Mouse (Mus musculus) frontal cortex, adult (tissue): ENCODE measurements around the gene Oas1a.
"Not testable (repeated sequence)": the region's sequence is repeated elsewhere in the genome, so short reads cannot be mapped to it uniquely, and the experiment has no call there.

Source experiments
- ATAC-seq: cut with Nextera tagmentation; 2 replicates; pipeline ENCODE4 v1.9.2; 2017; ENCODE audit warnings: mild to moderate bottlenecking, moderate library complexity, mixed read lengths; ENCODE audit not compliant: low TSS enrichment

Oas1a gene

GRCm38 (mm10) chr5:120906791-120907733 is at the start of gene Oas1a:
Gene Oas1a (minus strand): TSS chr5:120907521.
- ATAC-seq = not testable (repeated sequence)

GRCm38 (mm10) chr5:120953974-120954373 is 46.7 kb upstream of the Oas1a start:
- peak; percentile 67; the same call in 1 of the 2 replicates for ATAC-seq

- ATAC-seq = no peak
These were observed 45.0 kb upstream of the Oas1a start for GRCm38 (mm10) chr5:120952242-120952770.

- peak; percentile 32; the same call in 1 of the 2 replicates for ATAC-seq
These were observed 34.8 kb upstream of the Oas1a start for GRCm38 (mm10) chr5:120942076-120942475.

GRCm38 (mm10) chr5:120938586-120938985 is 31.3 kb upstream of the Oas1a start:
- no peak for ATAC-seq

GRCm38 (mm10) chr5:120937841-120938240 is 30.5 kb upstream of the Oas1a start:
- no peak for ATAC-seq

- ATAC-seq = no peak
These were observed 26.6 kb upstream of the Oas1a start for GRCm38 (mm10) chr5:120933966-120934365.

GRCm38 (mm10) chr5:120927036-120927435 is 19.7 kb upstream of the Oas1a start:
- ATAC-seq = peak; percentile 50; the same call in 1 of the 2 replicates

GRCm38 (mm10) chr5:120926311-120926710 is 19.0 kb upstream of the Oas1a start:
- ATAC-seq = not testable (repeated sequence)

GRCm38 (mm10) chr5:120924520-120924919 is 17.2 kb upstream of the Oas1a start:
- ATAC-seq = not testable (repeated sequence)

GRCm38 (mm10) chr5:120923969-120924368 is 16.6 kb upstream of the Oas1a start:
- no peak for ATAC-seq

GRCm38 (mm10) chr5:120920296-120920695 is 13.0 kb upstream of the Oas1a start:
- no peak for ATAC-seq

GRCm38 (mm10) chr5:120919156-120919935 is 12.0 kb upstream of the Oas1a start:
- ATAC-seq = not testable (repeated sequence)

GRCm38 (mm10) chr5:120914204-120914603 is 6.9 kb upstream of the Oas1a start, which contains the start of gene Oas1d:
Gene Oas1d (plus strand): TSS chr5:120914536.
- not testable (repeated sequence) for ATAC-seq

- ATAC-seq = no peak
These were observed 1.0 kb upstream of the Oas1a start for GRCm38 (mm10) chr5:120908196-120908920.

GRCm38 (mm10) chr5:120902056-120902455 is 5.3 kb downstream of the Oas1a start:
- ATAC-seq = no peak

- ATAC-seq = no peak
These were observed 6.7 kb downstream of the Oas1a start for GRCm38 (mm10) chr5:120900666-120901065.

GRCm38 (mm10) chr5:120898726-120899125 is 8.6 kb downstream of the Oas1a start:
- ATAC-seq = no peak

GRCm38 (mm10) chr5:120898307-120898706 is 9.0 kb downstream of the Oas1a start:
- ATAC-seq = no peak

- ATAC-seq = no peak
These were observed 12.0 kb downstream of the Oas1a start for GRCm38 (mm10) chr5:120895231-120895900.

GRCm38 (mm10) chr5:120894692-120895091 is 12.6 kb downstream of the Oas1a start:
- ATAC-seq = not testable (repeated sequence)
